Mouse (Mus musculus) lung, embryonic 16.5 days (tissue): ENCODE measurements at regions not wholly inside any gene's neighbourhood (a gene's known extent, or its start where the extent isn't known, plus 50 kb on each side); places are given as distances from the start of the nearest gene placed in this dataset.

Source experiments
- ATAC-seq: fragments of 200-750 bp; cut with Nextera tagmentation; 2 replicates; pipeline ENCODE4 v1.8.0; 2017; ENCODE audit warnings: low read depth, mild to moderate bottlenecking, moderate library complexity
- H3K27ac ChIP-seq: fragments of 300-500 bp; sonication (generic); 2 replicates; pipeline ENCODE4 v1.5.1; 2014; ENCODE audit warnings: mild to moderate bottlenecking, control low read depth, low read length
- H3K27me3 ChIP-seq: fragments of 300-500 bp; sonication (generic); 2 replicates; pipeline ENCODE4 v1.6.1; 2014; ENCODE audit warnings: low read depth, low read length, mixed read lengths; ENCODE audit not compliant: control insufficient read depth, insufficient read depth
- H3K36me3 ChIP-seq: fragments of 300-500 bp; sonication (generic); 2 replicates; pipeline ENCODE4 v1.6.1; 2014; ENCODE audit warnings: low read length; ENCODE audit not compliant: control insufficient read depth, insufficient read depth
- H3K4me1 ChIP-seq: fragments of 300-500 bp; sonication (generic); replicated peaks from 2 replicates; pipeline ENCODE4 v1.6.1; 2014; ENCODE audit warnings: low read length, mixed read lengths; ENCODE audit not compliant: control insufficient read depth, insufficient read depth
- H3K4me2 ChIP-seq: fragments of 300-500 bp; sonication (generic); 2 replicates; pipeline ENCODE4 v1.6.1; 2014; ENCODE audit warnings: low read depth, low read length, control low read depth
- H3K4me3 ChIP-seq: fragments of 300-500 bp; sonication (generic); 2 replicates; pipeline ENCODE4 v1.5.1; 2014; ENCODE audit warnings: mild to moderate bottlenecking, low read length, control low read depth
- H3K9ac ChIP-seq: fragments of 300-500 bp; sonication (generic); 2 replicates; pipeline ENCODE4 v1.6.1; 2014; ENCODE audit warnings: low read length, control low read depth
- H3K9me3 ChIP-seq: fragments of 300-500 bp; sonication (generic); 2 replicates; pipeline ENCODE4 v1.6.1; 2016; ENCODE audit warnings: low read length; ENCODE audit not compliant: control insufficient read depth
- WGBS: fragments of 180-500 bp; shearing (Covaris S2); extraction: QIAGEN DNeasy Blood & Tissue Kit; methylation state at CpG from one replicate; pipeline ENCODE4 v1.1.7; 2014; 5-methylcytosine and 5-hydroxymethylcytosine counted together

DNA sequence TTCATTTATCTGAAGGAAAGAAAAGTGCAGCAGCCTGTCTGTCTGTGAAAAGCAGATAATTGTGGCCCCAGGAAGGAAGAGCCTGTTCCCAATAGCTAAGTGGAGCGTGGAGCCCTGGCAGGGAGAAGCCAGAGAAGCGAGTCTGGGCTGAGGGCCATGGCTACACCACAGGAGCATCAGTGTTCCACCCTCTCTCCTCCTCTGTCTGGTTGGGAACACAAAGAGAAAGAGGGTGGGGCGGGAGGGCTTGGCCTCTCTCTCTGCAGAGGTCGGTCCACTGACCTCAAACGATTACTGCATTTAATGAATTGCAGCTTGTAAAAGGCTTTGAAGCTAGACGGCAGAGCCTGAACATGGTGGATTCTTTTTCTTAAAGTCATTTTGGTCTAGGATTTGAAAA is 329.0 kb downstream of the Pik3r1 start:
- Histone ChIP-seq H3K9ac (no peak overlapping the region), H3K27ac (no peak overlapping the region), H3K36me3 (no peaks in the 10 kb centered on the region), H3K27me3 (no peaks in the 10 kb centered on the region), H3K4me2 (no peak overlapping the region), H3K9me3 (no peaks in the 10 kb centered on the region), H3K4me1 (no peaks in the 10 kb centered on the region), H3K4me3 (no peak overlapping the region)
- WGBS = 61% methylated on average over 6 of the region's 6 CpGs
- ATAC-seq = no peak

DNA sequence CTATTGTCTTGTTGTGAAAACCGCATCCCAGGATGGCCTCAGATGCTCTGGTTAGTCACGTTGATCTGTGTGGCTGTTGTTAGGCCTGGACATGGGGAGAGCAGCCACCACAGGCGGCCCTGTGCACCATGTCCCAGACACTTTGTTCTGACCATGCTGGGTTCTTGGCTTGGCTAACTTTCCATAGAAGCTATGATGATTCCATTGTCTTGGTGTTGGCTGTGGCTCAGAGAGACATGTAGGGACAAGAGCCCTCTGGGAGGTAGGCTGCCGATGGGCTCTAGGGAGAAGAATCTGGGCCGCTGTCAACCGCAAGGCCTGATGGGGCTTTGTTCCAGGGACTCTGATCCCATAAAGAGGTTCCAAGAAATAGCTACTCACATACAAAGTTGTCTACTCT is 334.9 kb downstream of the Pik3r1 start:
- 92% methylated on average over 6 of the region's 6 CpGs for WGBS
- no peaks in the 10 kb centered on the region for H3K4me1 ChIP-seq
- ATAC-seq = no peak
- no peaks in the 10 kb centered on the region for H3K36me3 ChIP-seq
- H3K9ac ChIP-seq = no peak overlapping the region
- H3K4me2 ChIP-seq = no peak overlapping the region
- H3K27ac ChIP-seq = no peak overlapping the region
- no peaks in the 10 kb centered on the region for H3K9me3 ChIP-seq
- H3K27me3 ChIP-seq = no peaks in the 10 kb centered on the region
- H3K4me3 ChIP-seq = no peak overlapping the region

DNA sequence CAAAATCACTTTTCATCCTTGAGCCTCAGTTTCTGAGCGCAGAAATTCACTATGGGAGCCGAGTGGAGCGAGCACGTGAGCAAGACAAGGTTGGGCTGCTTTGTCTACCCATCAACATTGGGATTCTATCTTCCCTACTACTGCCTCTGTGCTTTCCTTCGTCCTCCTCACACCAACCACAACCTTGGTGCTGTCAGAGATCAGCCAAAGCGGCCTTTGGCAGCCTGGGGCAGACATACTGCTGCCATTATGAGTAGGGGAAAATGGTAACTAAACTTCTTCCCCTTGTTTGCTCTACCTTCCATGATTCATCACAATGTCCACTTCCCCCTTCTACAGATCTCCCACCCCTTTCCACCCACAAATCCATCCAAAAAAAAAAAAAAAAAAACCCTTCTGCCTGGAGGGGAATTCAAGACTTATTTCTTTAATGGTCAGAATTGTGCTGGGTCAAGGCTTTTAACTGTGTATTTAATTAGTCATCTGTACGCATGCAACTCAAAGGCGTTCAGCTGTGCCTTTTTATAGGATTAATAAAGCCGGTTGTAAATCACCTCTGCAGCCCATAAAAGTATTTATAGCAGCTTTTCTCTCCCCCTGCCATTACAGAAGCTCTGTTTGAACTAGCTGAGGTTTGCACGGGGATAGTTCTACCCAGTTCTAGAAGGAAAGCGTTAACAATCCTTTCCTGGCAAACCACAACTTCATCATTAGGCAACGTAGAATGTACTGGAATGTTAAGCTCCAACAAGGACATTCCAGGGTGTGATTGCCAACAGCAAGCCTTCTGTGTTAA is 340.4 kb downstream of the Pik3r1 start:
- no peak overlapping the region for H3K9ac ChIP-seq

DNA sequence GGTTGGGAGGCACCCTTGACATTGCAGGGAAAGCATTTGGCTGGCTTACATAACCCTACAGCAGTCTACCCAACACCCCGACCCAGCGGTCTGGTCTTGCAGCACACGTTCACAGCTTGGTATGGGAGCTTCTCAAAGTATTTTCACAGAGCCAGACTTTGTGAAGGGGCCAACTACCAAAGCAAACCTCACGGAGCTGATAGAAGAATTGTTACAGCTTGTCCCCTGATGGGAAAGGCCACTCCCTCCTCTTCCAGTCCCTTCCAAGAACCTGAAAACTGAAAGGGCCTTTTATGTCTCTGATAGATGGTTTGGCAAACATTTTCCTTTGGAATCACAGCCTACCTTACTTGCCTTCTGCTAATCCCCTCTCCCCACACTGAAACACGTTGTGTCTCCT is 341.6 kb downstream of the Pik3r1 start:
- H3K27me3 ChIP-seq = no peaks in the 10 kb centered on the region
- H3K4me3 ChIP-seq = no peak overlapping the region
- H3K9me3 ChIP-seq = no peaks in the 10 kb centered on the region
- no peaks in the 10 kb centered on the region for H3K4me1 ChIP-seq
- H3K27ac ChIP-seq = no peak overlapping the region
- H3K36me3 ChIP-seq = no peaks in the 10 kb centered on the region
- no peak for ATAC-seq
- H3K9ac ChIP-seq = no peak overlapping the region
- H3K4me2 ChIP-seq = no peak overlapping the region
- WGBS = 45% methylated on average over 5 of the region's 5 CpGs

More for the DNA sequence above, 340.4 kb downstream of the Pik3r1 start:
- no peak overlapping the region for H3K4me2 ChIP-seq
- no peaks in the 10 kb centered on the region for H3K36me3 ChIP-seq
- no peaks in the 10 kb centered on the region for H3K4me1 ChIP-seq
- H3K4me3 ChIP-seq = no peak overlapping the region
- ATAC-seq = no peak
- H3K9me3 ChIP-seq = no peaks in the 10 kb centered on the region
- no peaks in the 10 kb centered on the region for H3K27me3 ChIP-seq
- no peak overlapping the region for H3K27ac ChIP-seq
- WGBS = 73% methylated on average over 12 of the region's 12 CpGs

DNA sequence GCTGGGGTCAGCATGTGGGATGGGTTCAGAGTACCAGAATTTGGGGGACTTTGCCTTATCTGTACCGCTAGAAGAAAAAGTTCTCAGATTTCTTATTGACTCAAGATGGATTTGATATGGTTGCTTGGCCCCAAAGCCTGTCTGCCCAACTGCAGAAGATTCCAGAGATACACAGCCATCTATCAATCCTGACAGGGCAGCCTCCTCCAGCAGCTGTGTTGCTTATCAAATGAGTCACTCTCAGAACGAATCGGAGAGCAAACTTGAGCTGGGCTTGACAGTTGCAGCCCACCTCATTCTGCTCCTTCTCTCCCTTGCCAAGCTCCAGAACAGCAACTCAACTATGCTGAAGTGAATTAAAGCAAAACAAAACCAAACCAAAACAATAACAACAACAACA is 345.9 kb downstream of the Pik3r1 start:
- H3K4me3 ChIP-seq = no peak overlapping the region
- H3K4me2 ChIP-seq = no peak overlapping the region
- no peaks in the 10 kb centered on the region for H3K9me3 ChIP-seq
- no peak for ATAC-seq
- H3K4me1 ChIP-seq = no peaks in the 10 kb centered on the region
- 6% methylated on average over 3 of the region's 3 CpGs for WGBS
- H3K27ac ChIP-seq = no peak overlapping the region
- H3K36me3 ChIP-seq = no peaks in the 10 kb centered on the region
- no peaks in the 10 kb centered on the region for H3K27me3 ChIP-seq
- H3K9ac ChIP-seq = no peak overlapping the region

DNA sequence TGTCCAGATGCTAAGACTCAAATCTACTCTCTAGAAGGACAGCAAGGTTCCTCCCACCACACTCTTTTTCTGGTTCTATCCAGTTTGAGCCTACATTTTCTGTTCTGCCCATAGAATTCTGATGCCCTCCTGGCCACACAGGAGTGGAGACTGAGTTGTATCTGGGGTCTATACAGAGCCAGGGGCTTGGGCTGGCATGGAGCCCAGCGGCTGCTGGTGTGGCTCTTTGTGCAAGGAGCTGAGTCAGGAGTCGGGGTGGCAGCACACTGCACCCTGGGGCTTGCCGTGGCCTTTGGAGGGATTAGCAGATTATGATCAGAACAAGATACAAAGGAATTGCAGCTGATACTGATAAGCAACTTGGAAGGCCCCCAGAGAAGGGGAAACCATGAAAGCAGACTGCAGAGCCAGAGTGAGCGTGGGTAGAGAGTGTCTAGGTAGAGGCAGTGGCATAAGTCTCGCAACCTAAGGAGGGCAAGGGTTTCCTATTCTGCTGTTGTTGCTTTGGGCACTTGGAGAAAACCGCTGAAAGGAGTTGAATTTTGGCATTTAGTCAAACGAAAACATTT is 348.5 kb downstream of the Pik3r1 start:
- 74% methylated on average over 7 of the region's 7 CpGs for WGBS
- Histone ChIP-seq H3K4me3 (no peak overlapping the region), H3K27me3 (no peaks in the 10 kb centered on the region), H3K9ac (no peak overlapping the region), H3K4me2 (no peak overlapping the region), H3K36me3 (no peaks in the 10 kb centered on the region), H3K27ac (no peak overlapping the region), H3K4me1 (no peaks in the 10 kb centered on the region), H3K9me3 (no peaks in the 10 kb centered on the region)
- ATAC-seq = no peak

DNA sequence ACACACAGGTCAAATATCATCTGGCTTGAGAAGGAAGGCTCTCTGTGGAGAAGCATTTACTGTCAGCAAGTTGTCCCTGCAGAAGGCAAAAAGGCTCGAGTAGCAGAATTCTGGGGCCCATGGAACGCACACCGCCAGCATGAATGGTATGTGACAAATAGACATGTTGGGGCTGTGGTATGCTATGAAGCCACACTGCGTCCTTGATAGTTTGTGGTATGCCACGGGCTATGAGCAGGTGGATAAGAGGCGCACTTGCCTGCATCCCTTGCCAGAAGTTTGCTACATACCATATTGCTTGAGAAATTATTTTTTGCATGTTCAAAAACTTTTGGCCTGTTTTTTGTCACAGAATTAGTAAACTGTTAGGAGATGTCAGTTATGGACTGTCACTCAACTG is 349.7 kb downstream of the Pik3r1 start:
- Histone ChIP-seq H3K9ac (no peak overlapping the region), H3K4me3 (no peak overlapping the region), H3K4me1 (no peaks in the 10 kb centered on the region), H3K27ac (no peak overlapping the region), H3K36me3 (no peaks in the 10 kb centered on the region), H3K9me3 (no peaks in the 10 kb centered on the region), H3K27me3 (no peaks in the 10 kb centered on the region), H3K4me2 (no peak overlapping the region)
- 69% methylated on average over 6 of the region's 6 CpGs for WGBS
- no peak for ATAC-seq

DNA sequence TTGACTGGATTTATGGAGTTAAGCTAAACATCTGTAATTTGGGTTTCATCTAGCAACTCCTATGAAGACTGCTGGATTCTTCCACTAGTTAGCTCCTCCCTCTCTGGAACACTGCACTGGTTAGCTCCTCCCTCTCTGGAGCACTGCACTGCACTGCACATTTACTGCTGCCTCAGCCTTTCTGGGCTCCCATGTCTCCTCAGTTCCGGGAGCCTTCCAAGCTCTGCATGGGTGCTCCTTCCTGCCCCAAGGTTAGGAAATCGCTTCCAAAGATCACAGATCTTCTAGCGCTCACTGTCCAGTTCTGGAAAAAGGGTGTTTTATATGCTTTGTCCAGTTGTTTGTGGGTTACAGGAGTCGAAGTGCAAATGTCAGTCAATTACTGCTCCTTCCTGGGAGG is 359.1 kb downstream of the Pik3r1 start:
- WGBS = 76% methylated on average over 4 of the region's 4 CpGs
- ATAC-seq = no peak
- no peak overlapping the region for H3K9ac ChIP-seq
- H3K4me2 ChIP-seq = no peak overlapping the region
- no peaks in the 10 kb centered on the region for H3K9me3 ChIP-seq
- no peak overlapping the region for H3K27ac ChIP-seq
- no peak overlapping the region for H3K4me3 ChIP-seq
- H3K4me1 ChIP-seq = no peaks in the 10 kb centered on the region
- no peaks in the 10 kb centered on the region for H3K36me3 ChIP-seq
- no peaks in the 10 kb centered on the region for H3K27me3 ChIP-seq

DNA sequence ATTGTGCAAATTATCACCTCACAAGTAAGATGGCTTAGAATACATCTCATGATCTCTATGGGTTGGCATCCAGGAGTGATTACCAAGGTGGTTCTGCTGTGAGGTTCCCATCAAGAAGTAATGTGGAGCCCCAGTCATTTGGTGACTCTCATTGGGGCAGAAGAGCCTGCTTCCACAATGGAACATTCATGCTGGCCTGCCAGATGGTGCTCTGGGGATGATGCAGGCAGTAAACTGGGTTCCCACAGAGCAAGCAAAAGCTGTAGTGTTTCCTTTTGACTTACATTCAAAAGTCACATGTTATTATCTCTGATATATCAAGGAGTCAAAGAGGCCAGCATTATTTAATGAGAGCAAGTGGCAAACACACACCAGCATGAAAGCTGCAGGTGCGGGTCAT is 360.4 kb downstream of the Pik3r1 start:
- Histone ChIP-seq H3K36me3 (no peaks in the 10 kb centered on the region), H3K4me3 (no peak overlapping the region), H3K9me3 (no peaks in the 10 kb centered on the region), H3K9ac (no peak overlapping the region), H3K4me2 (no peak overlapping the region), H3K27me3 (no peaks in the 10 kb centered on the region), H3K4me1 (no peaks in the 10 kb centered on the region), H3K27ac (no peak overlapping the region)
- WGBS = 90% methylated on average over 1 of the region's 1 CpGs
- ATAC-seq = no peak
